Comparison of ENCODE assay signal across 14 mouse cellular contexts in genomic region chr3:30864640-30865039, GRCm38 (mm10). TPM values are rescaled to one million over a fixed set of nuclear protein-coding genes. Genes with fewer than 3 reads are reported as not detected.
DNase-seq lines count a peak whose midpoint lies in the region; ATAC-seq and TF ChIP-seq lines count a peak whose summit lies in the region.
"Had no signal": no experiment of that assay in that cellular context is flagged by ENCODE, and none has a peak within 500 bp of the region (broad histone marks: within the 10 kb centered on the region; RNA-seq: fewer than 3 reads in every experiment).

No protein-coding gene starts in this region.

- TF ChIP-seq CTCF in CH12.LX (conservative IDR thresholded peaks at IDR 0.05 in 1 of 2, IDR thresholded peaks at IDR 0.05 in 1 of 2; ENCODE audit: low read depth in 2 of 2, low read length in 2 of 2), result no peak
- no peak for TF ChIP-seq CTCF in bone marrow macrophage, adult 2 months (IDR thresholded peaks at IDR 0.05; ENCODE audit: low read depth, low read length)

- H3K9ac ChIP-seq in CH12.LX (ENCODE audit: insufficient read depth, low read depth), result no peak overlapping the region
- H3K9ac ChIP-seq in hindbrain, embryonic 11.5 days (ENCODE audit: low read depth, low read length), result no peak overlapping the region
- H3K9ac ChIP-seq: embryonic facial prominence, embryonic 15.5 days; forebrain, embryonic 13.5 days had no signal

- 89% methylated on average over 1 of the region's 1 CpGs for WGBS in hindbrain, embryonic 11.5 days

- H3K4me1 ChIP-seq in CH12.LX (ENCODE audit: control insufficient read depth in 1 of 2, insufficient read depth in 2 of 2), result peaks cover 23 to 33% of the 10 kb centered on the region in 2 experiments
- peaks cover 48% of the 10 kb centered on the region for H3K4me1 ChIP-seq in bone marrow macrophage, adult 2 months (ENCODE audit: control insufficient read depth, insufficient read depth, low read length)
- no peaks in the 10 kb centered on the region for H3K4me1 ChIP-seq in hindbrain, embryonic 11.5 days (replicated peaks; ENCODE audit: control insufficient read depth, insufficient read depth, low read length)
- H3K4me1 ChIP-seq: embryonic facial prominence, embryonic 15.5 days; forebrain, embryonic 13.5 days had no signal

- H3K27ac ChIP-seq in CH12.LX (ENCODE audit: insufficient read depth, low read depth), result no peak overlapping the region
- H3K27ac ChIP-seq in bone marrow macrophage, adult 2 months (ENCODE audit: insufficient read depth, low read depth, low read length), result peak overlapping the region; percentile 93
- H3K27ac ChIP-seq in hindbrain, embryonic 11.5 days (ENCODE audit: low read depth, low read length), result no peak overlapping the region
- H3K27ac ChIP-seq: embryonic facial prominence, embryonic 15.5 days; forebrain, embryonic 13.5 days; kidney, postnatal 0 days had no signal

- H3K4me3 ChIP-seq in CH12.LX (replicated peaks in 1 of 3; ENCODE audit: low read depth in 2 of 3, low read length in 2 of 3, poor library complexity in 1 of 3), result no peak overlapping the region
- no peak overlapping the region for H3K4me3 ChIP-seq in bone marrow macrophage, adult 2 months (ENCODE audit: insufficient read depth, low read length)
- no peak overlapping the region for H3K4me3 ChIP-seq in hindbrain, embryonic 11.5 days (ENCODE audit: low read depth, low read length)
- H3K4me3 ChIP-seq: embryonic facial prominence, embryonic 15.5 days; forebrain, embryonic 13.5 days; myocyte had no signal

- TF ChIP-seq POLR2A in CH12.LX (IDR thresholded peaks at IDR 0.05; ENCODE audit: low read depth, low read length), result no peak
- no peak for TF ChIP-seq POLR2A in bone marrow macrophage, adult 2 months (IDR thresholded peaks at IDR 0.05; ENCODE audit: borderline replicate concordance, low read depth, low read length)

- peak; percentile 83 for ATAC-seq in megakaryocyte, adult 5-6 weeks (ENCODE audit: poor library complexity, severe bottlenecking)
- no peak for ATAC-seq in hindbrain, embryonic 11.5 days (ENCODE audit: low FRiP score)
- ATAC-seq: forebrain, embryonic 13.5 days had no signal

- TF ChIP-seq EP300 in CH12.LX (IDR thresholded peaks at IDR 0.05; ENCODE audit: low read length), result peak; percentile 79

- dilution Hi-C loops in CH12.LX (cut with MboI; ENCODE audit: extremely low pct_ligation_motif_present, extremely low pct_unique_long_range_greater_than_20kb, low sequenced_read_pairs), result no loop called here

- in situ Hi-C loops in CH12.LX (cut with MboI; ENCODE audit: low pct_ligation_motif_present, low pct_unique_long_range_greater_than_20kb, low sequenced_read_pairs), result loop anchor here (25.0 kb wide), 2 partner anchors 98 to 273 kb away; partner anchors contain the start of genes Cldn11 and Phc3

- H3K79me2 ChIP-seq in CH12.LX (replicated peaks; ENCODE audit: control insufficient read depth, extremely low read depth, insufficient read depth, poor library complexity, severe bottlenecking), result no peaks in the 10 kb centered on the region

- no peak for TF ChIP-seq RAD21 in CH12.LX (IDR thresholded peaks at IDR 0.05; ENCODE audit: low read depth, low read length)

- DNase-seq in left cerebral cortex, adult 9 months (ENCODE audit: low spot score in 2 of 2), result peak; percentile 8 to 10
- no peak for DNase-seq in left cerebral cortex, adult 8-10 months (ENCODE audit: low spot score in 2 of 2)
- DNase-seq in CH12.LX (ENCODE audit: extremely low read depth), result peak; percentile 67
- DNase-seq in hindbrain, embryonic 11.5 days (ENCODE audit: low spot score), result no peak
- no peak for DNase-seq in c-Kit-positive CD71-positive TER-119-positive erythroid progenitor cells, embryonic 14.5 days (ENCODE audit: low spot score)
- DNase-seq in urinary bladder, adult 18-20 months (ENCODE audit: low spot score in 2 of 2), result no peak
- DNase-seq: adrenal gland, postnatal 36 days; cerebellum, postnatal 36 days had no signal

- no peaks in the 10 kb centered on the region for H3K27me3 ChIP-seq in CH12.LX (replicated peaks)
- H3K27me3 ChIP-seq in hindbrain, embryonic 11.5 days (ENCODE audit: control insufficient read depth, insufficient read depth, low read length), result no peaks in the 10 kb centered on the region
- H3K27me3 ChIP-seq: embryonic facial prominence, embryonic 15.5 days; forebrain, embryonic 13.5 days had no signal

- H3K36me3 ChIP-seq in CH12.LX (replicated peaks in 1 of 2; ENCODE audit: control insufficient read depth in 1 of 2, insufficient read depth in 1 of 2, low read length in 1 of 2), result no peaks in the 10 kb centered on the region
- H3K36me3 ChIP-seq in hindbrain, embryonic 11.5 days (ENCODE audit: control insufficient read depth, insufficient read depth, low read length), result no peaks in the 10 kb centered on the region
- H3K36me3 ChIP-seq: embryonic facial prominence, embryonic 15.5 days had no signal

- no peak overlapping the region for H3K4me2 ChIP-seq in CH12.LX (ENCODE audit: insufficient read depth, low read depth, poor library complexity, severe bottlenecking)
- no peak overlapping the region for H3K4me2 ChIP-seq in hindbrain, embryonic 11.5 days (replicated peaks; ENCODE audit: low read depth, low read length)
- H3K4me2 ChIP-seq: embryonic facial prominence, embryonic 15.5 days; forebrain, embryonic 13.5 days had no signal

- no peaks in the 10 kb centered on the region for H3K9me3 ChIP-seq in CH12.LX (replicated peaks; ENCODE audit: low read length)
- H3K9me3 ChIP-seq in hindbrain, embryonic 11.5 days (ENCODE audit: control insufficient read depth, low read length), result no peaks in the 10 kb centered on the region
- H3K9me3 ChIP-seq: embryonic facial prominence, embryonic 15.5 days; forebrain, embryonic 13.5 days had no signal

TF ChIP-seq in CH12.LX, 34 proteins besides CTCF, POLR2A, EP300 and RAD21:
- TF ChIP-seq MAFK (IDR thresholded peaks at IDR 0.05; ENCODE audit: insufficient replicate concordance, low read length), result peak; percentile 94
- TF ChIP-seq CHD2 (IDR thresholded peaks at IDR 0.05; ENCODE audit: low read length), result 0 out of 2 replicates have a peak, but pooled peaks have one; percentile 7
- peak; percentile 37; the same call in 1 of the 2 replicates for TF ChIP-seq ETS1 (conservative IDR thresholded peaks at IDR 0.05; ENCODE audit: low read depth, low read length)
- TF ChIP-seq BHLHE40 (IDR thresholded peaks at IDR 0.05; ENCODE audit: low read depth, low read length), result no peak
- no peak for TF ChIP-seq SIN3A (IDR thresholded peaks at IDR 0.05; ENCODE audit: low read length)
- no peak for TF ChIP-seq NRF1 (IDR thresholded peaks at IDR 0.05; ENCODE audit: low read depth, low read length)
- TF ChIP-seq TBP (conservative IDR thresholded peaks at IDR 0.05; ENCODE audit: low read depth, low read length), result no peak
- TF ChIP-seq ELF1 (IDR thresholded peaks at IDR 0.05; ENCODE audit: low read depth, low read length), result 0 out of 2 replicates have a peak, but pooled peaks have one; percentile 10
- TF ChIP-seq ZC3H11A (IDR thresholded peaks at IDR 0.05; ENCODE audit: low read depth, low read length), result no peak
- TF ChIP-seq MEF2A (IDR thresholded peaks at IDR 0.05; ENCODE audit: borderline replicate concordance, low read depth, low read length), result no peak; the same call in 1 of the 2 replicates
- peak; percentile 70 for TF ChIP-seq IRF4 (IDR thresholded peaks at IDR 0.05; ENCODE audit: low read depth, low read length)
- TF ChIP-seq ZKSCAN1 (IDR thresholded peaks at IDR 0.05; ENCODE audit: borderline replicate concordance, low read depth, low read length), result no peak

RNA-seq across cellular contexts. Expression of gene Gpr160, which starts 8.9 kb away (rescaled TPM):
- total RNA-seq in left cerebral cortex, adult 8-10 months (2022), result 1 to 10 TPM in 3 of 4 experiments, under 1 TPM in 1; 0.61 to 3.7 (median 1.5) TPM
- 0.80 and 1.0 TPM in 2 replicates for total RNA-seq in CH12.LX (2012; rRNA removed)
- 0.70 and 1.2 TPM in 2 replicates for total RNA-seq in CH12.LX (2014; rRNA removed)
- 1.1 and 1.2 TPM in 2 replicates for polyA plus RNA-seq in CH12.LX (2012; ENCODE audit: insufficient read length, low read depth)
- 20.3 and 24.8 TPM in 2 replicates for polyA plus RNA-seq in bone marrow macrophage, adult 2 months (2012; ENCODE audit: insufficient read depth, insufficient read length, missing spikeins)
- 93.1 and 109 TPM in 2 replicates for total RNA-seq in megakaryocyte, adult 5-6 weeks (2015)
- 59.0 and 73.8 TPM in 2 replicates for total RNA-seq in megakaryocyte, adult 5-6 weeks (2017)
- polyA plus RNA-seq in hindbrain, embryonic 11.5 days (2014; fragmentation: Nextera tagmentation; extraction: Ambion mirVana), result 1.1 and 2.0 TPM in 2 replicates

Comparison
In these comparisons a context has a peak if more than half of its experiments do, and no peak if none do; other contexts are left out.
1. DNase-seq: peak in left cerebral cortex, adult 9 months (2 of 2) and CH12.LX (single experiment); none in left cerebral cortex, adult 8-10 months (0 of 2), hindbrain, embryonic 11.5 days (single experiment), c-Kit-positive CD71-positive TER-119-positive erythroid progenitor cells, embryonic 14.5 days (single experiment) and urinary bladder, adult 18-20 months (0 of 2).
2. RNA of gene Gpr160, which starts 8.9 kb away (total RNA-seq): 59.0 to 109 TPM in megakaryocyte, adult 5-6 weeks; 0.61 to 3.7 TPM in left cerebral cortex, adult 8-10 months and 0.70 to 1.2 TPM in CH12.LX; every median in the first group is over 10 times any median in the second.